26 mouse cellular contexts compared by ENCODE assay signal in genomic region chr13:85414951-85415350, GRCm38 (mm10).
A peak's percentile ranks its signal among the peaks of the same experiment; 100 is the strongest.
DNase-seq lines count a peak whose midpoint lies in the region; ATAC-seq lines count a peak whose summit lies in the region.
"Had no signal": no experiment of that assay in that cellular context is flagged by ENCODE, and none has a peak within 500 bp of the region (broad histone marks: within the 10 kb centered on the region; RNA-seq: fewer than 3 reads in every experiment).

No protein-coding gene starts in this region.

- 84% methylated on average over 4 of the region's 4 CpGs for WGBS in hindbrain, embryonic 14.5 days
- WGBS in hindbrain, embryonic 11.5 days: 85% methylated on average over 4 of the region's 4 CpGs
- WGBS in embryonic facial prominence, embryonic 10.5 days: 86% methylated on average over 4 of the region's 4 CpGs

- ATAC-seq in hindbrain, embryonic 14.5 days (ENCODE audit: low FRiP score): no peak
- ATAC-seq in hindbrain, embryonic 11.5 days (ENCODE audit: low FRiP score): no peak
- ATAC-seq: activated CD4-positive, CD25-positive, alpha-beta regulatory T cell, adult 4 months; CD4-positive, CD25-positive, alpha-beta regulatory T cell, adult 4 months; forebrain, embryonic 14.5 days; forebrain, postnatal 0 days; hindbrain, postnatal 0 days; inflammation-experienced regulatory T-cells, adult 6 months; intestine, embryonic 16.5 days had no signal

- no peaks in the 10 kb centered on the region for H3K9me3 ChIP-seq in hindbrain, embryonic 14.5 days (ENCODE audit: control insufficient read depth, low read length)
- no peaks in the 10 kb centered on the region for H3K9me3 ChIP-seq in hindbrain, embryonic 11.5 days (ENCODE audit: control insufficient read depth, low read length)
- H3K9me3 ChIP-seq in embryonic facial prominence, embryonic 10.5 days: no peaks in the 10 kb centered on the region
- H3K9me3 ChIP-seq: G1E; hindbrain, embryonic 13.5 days had no signal

- no peak overlapping the region for H3K4me2 ChIP-seq in hindbrain, embryonic 14.5 days (replicated peaks)
- H3K4me2 ChIP-seq in hindbrain, embryonic 11.5 days (replicated peaks; ENCODE audit: low read depth, low read length): no peak overlapping the region
- H3K4me2 ChIP-seq: heart, embryonic 11.5 days; hindbrain, embryonic 13.5 days had no signal

- H3K27ac ChIP-seq in hindbrain, embryonic 14.5 days: no peak overlapping the region
- no peak overlapping the region for H3K27ac ChIP-seq in hindbrain, embryonic 11.5 days (ENCODE audit: low read depth, low read length)
- no peak overlapping the region for H3K27ac ChIP-seq in embryonic facial prominence, embryonic 10.5 days (replicated peaks)
- H3K27ac ChIP-seq: gastrocnemius, adult 2 months; hindbrain, embryonic 13.5 days; hindbrain, postnatal 0 days had no signal

- H3K4me1 ChIP-seq in hindbrain, embryonic 14.5 days (replicated peaks; ENCODE audit: control insufficient read depth, insufficient read depth, low read length): no peaks in the 10 kb centered on the region
- no peaks in the 10 kb centered on the region for H3K4me1 ChIP-seq in hindbrain, embryonic 11.5 days (replicated peaks; ENCODE audit: control insufficient read depth, insufficient read depth, low read length)
- no peaks in the 10 kb centered on the region for H3K4me1 ChIP-seq in embryonic facial prominence, embryonic 10.5 days
- H3K4me1 ChIP-seq: hindbrain, embryonic 13.5 days had no signal

- no peaks in the 10 kb centered on the region for H3K36me3 ChIP-seq in hindbrain, embryonic 14.5 days (replicated peaks; ENCODE audit: control insufficient read depth, insufficient read depth)
- no peaks in the 10 kb centered on the region for H3K36me3 ChIP-seq in hindbrain, embryonic 11.5 days (ENCODE audit: control insufficient read depth, insufficient read depth, low read length)
- H3K36me3 ChIP-seq in embryonic facial prominence, embryonic 10.5 days (replicated peaks): no peaks in the 10 kb centered on the region
- H3K36me3 ChIP-seq: G1E; hindbrain, embryonic 13.5 days had no signal

- no peak overlapping the region for H3K4me3 ChIP-seq in hindbrain, embryonic 14.5 days (replicated peaks; ENCODE audit: low read length)
- H3K4me3 ChIP-seq in hindbrain, embryonic 11.5 days (ENCODE audit: low read depth, low read length): no peak overlapping the region
- H3K4me3 ChIP-seq in embryonic facial prominence, embryonic 10.5 days: no peak overlapping the region
- H3K4me3 ChIP-seq: gastrocnemius, adult 2 months; hindbrain, embryonic 13.5 days had no signal

- no peaks in the 10 kb centered on the region for H3K27me3 ChIP-seq in hindbrain, embryonic 14.5 days (ENCODE audit: control insufficient read depth, insufficient read depth, low read length)
- H3K27me3 ChIP-seq in hindbrain, embryonic 11.5 days (ENCODE audit: control insufficient read depth, insufficient read depth, low read length): no peaks in the 10 kb centered on the region
- no peaks in the 10 kb centered on the region for H3K27me3 ChIP-seq in embryonic facial prominence, embryonic 10.5 days (replicated peaks; ENCODE audit: low read depth, poor library complexity, severe bottlenecking)
- H3K27me3 ChIP-seq: hindbrain, embryonic 13.5 days had no signal

- no peak overlapping the region for H3K9ac ChIP-seq in hindbrain, embryonic 14.5 days
- no peak overlapping the region for H3K9ac ChIP-seq in hindbrain, embryonic 11.5 days (ENCODE audit: low read depth, low read length)
- H3K9ac ChIP-seq: forebrain, postnatal 0 days; hindbrain, embryonic 13.5 days had no signal

- peak; percentile 12 for DNase-seq in hindbrain, embryonic 14.5 days (ENCODE audit: low spot score)
- DNase-seq in hindbrain, embryonic 11.5 days (ENCODE audit: low spot score): no peak
- DNase-seq in Muller cell, postnatal 12 days (ENCODE audit: inconsistent ontology term): peak; percentile 81
- peak; percentile 66 for DNase-seq in fibroblast of lung, adult 2 months (ENCODE audit: low read depth)
- no peak for DNase-seq in lung, postnatal 25 days (ENCODE audit: low spot score)
- DNase-seq in ovary, adult 18-20 months (ENCODE audit: low spot score): no peak
- DNase-seq in embryonic facial prominence, embryonic 10.5 days (ENCODE audit: low spot score): no peak
- DNase-seq: adrenal gland, postnatal 10 days; adrenal gland, postnatal 36 days; cerebellum, adult 18-20 months; cerebellum, adult 9-11 months; cerebellum, postnatal 36 days; embryo, embryonic 11 days; forebrain, postnatal 0 days; gastrocnemius, adult 2 months; gastrocnemius, postnatal 14 days; heart, adult 11 months had no signal

Comparison
In these comparisons a context has a peak if more than half of its experiments do, and no peak if none do; other contexts are left out.
1. DNase-seq: peak in hindbrain, embryonic 14.5 days (single experiment), Muller cell, postnatal 12 days (single experiment) and fibroblast of lung, adult 2 months (single experiment); none in hindbrain, embryonic 11.5 days (single experiment), lung, postnatal 25 days (single experiment), ovary, adult 18-20 months (single experiment) and embryonic facial prominence, embryonic 10.5 days (single experiment).